Mouse (Mus musculus): ENCODE measurements around the gene Dlx6.

Dlx6 gene

GRCm38 (mm10) chr6:6877346-6877910, 14.3 kb downstream of the Dlx6 start:
- in situ Hi-C loops (cut with MboI, MseI): loop anchor here (25.0 kb wide), 1 partner anchor 865 kb away; no protein-coding TSS in a partner anchor

GRCm38 (mm10) chr6:6877981-6878840, 15.1 kb downstream of the Dlx6 start:
- in situ Hi-C loops (cut with MboI, MseI): loop anchor here (25.0 kb wide), 1 partner anchor 866 kb away; no protein-coding TSS in a partner anchor

GRCm38 (mm10) chr6:6878841-6879291, 15.7 kb downstream of the Dlx6 start:
- in situ Hi-C loops (cut with MboI, MseI): loop anchor here (25.0 kb wide), 1 partner anchor 867 kb away; no protein-coding TSS in a partner anchor

GRCm38 (mm10) chr6:6879371-6880325, 16.5 kb downstream of the Dlx6 start:
- in situ Hi-C loops (cut with MboI, MseI): loop anchor here (25.0 kb wide), 1 partner anchor 867 kb away; no protein-coding TSS in a partner anchor

GRCm38 (mm10) chr6:6880361-6881114, 17.4 kb downstream of the Dlx6 start:
- in situ Hi-C loops (cut with MboI, MseI): loop anchor here (25.0 kb wide), 1 partner anchor 868 kb away; no protein-coding TSS in a partner anchor

- in situ Hi-C loops (cut with MboI, MseI): loop anchor here (25.0 kb wide), 1 partner anchor 869 kb away; no protein-coding TSS in a partner anchor
Observed at GRCm38 (mm10) chr6:6881115-6881637, 18.0 kb downstream of the Dlx6 start.

- in situ Hi-C loops (cut with MboI, MseI): loop anchor here (25.0 kb wide), 1 partner anchor 869 kb away; no protein-coding TSS in a partner anchor
Observed at GRCm38 (mm10) chr6:6881638-6882190, 18.6 kb downstream of the Dlx6 start, which contains the start of gene Dlx5. Gene Dlx5 (minus strand): TSS chr6:6882085.

GRCm38 (mm10) chr6:6882266-6882797, 19.2 kb downstream of the Dlx6 start:
- in situ Hi-C loops (cut with MboI, MseI): loop anchor here (25.0 kb wide), 1 partner anchor 870 kb away; no protein-coding TSS in a partner anchor

GRCm38 (mm10) chr6:6884897-6885296, 21.8 kb downstream of the Dlx6 start:
- in situ Hi-C loops (cut with MboI, MseI): loop anchor here (25.0 kb wide), 1 partner anchor 873 kb away; no protein-coding TSS in a partner anchor

- in situ Hi-C loops (cut with MboI, MseI): loop anchor here (25.0 kb wide), 1 partner anchor 874 kb away; no protein-coding TSS in a partner anchor
Observed at GRCm38 (mm10) chr6:6886225-6886624, 23.1 kb downstream of the Dlx6 start.

- in situ Hi-C loops (cut with MboI, MseI): loop anchor here (25.0 kb wide), 1 partner anchor 878 kb away; no protein-coding TSS in a partner anchor
Observed at GRCm38 (mm10) chr6:6890047-6890446, 26.9 kb downstream of the Dlx6 start.

- in situ Hi-C loops (cut with MboI, MseI): no loop called here
Observed at GRCm38 (mm10) chr6:6909586-6909985, 46.5 kb downstream of the Dlx6 start.

- in situ Hi-C loops (cut with MboI, MseI): no loop called here
Observed at GRCm38 (mm10) chr6:6914304-6914703, 51.2 kb downstream of the Dlx6 start.

GRCm38 (mm10) chr6:6914849-6915525, 51.9 kb downstream of the Dlx6 start:
- in situ Hi-C loops (cut with MboI, MseI): no loop called here

- in situ Hi-C loops (cut with MboI, MseI): no loop called here
Observed at GRCm38 (mm10) chr6:6915526-6915915, 52.4 kb downstream of the Dlx6 start.

- in situ Hi-C loops (cut with MboI, MseI): no loop called here
Observed at GRCm38 (mm10) chr6:6917334-6917733, 54.2 kb downstream of the Dlx6 start.

Measured in T-helper 1 cell (primary cell).